Mouse (Mus musculus) megakaryocyte, embryonic 14.5 days (primary cell): ENCODE measurements at regions not wholly inside any gene's neighbourhood (a gene's known extent, or its start where the extent isn't known, plus 50 kb on each side); places are given as distances from the start of the nearest gene placed in this dataset.

Experiments used
- FLI1 ChIP-seq: IDR thresholded peaks from 2 replicates; pipeline ENCODE4 v1.6.1; 2012; ENCODE audit warnings: low read length, inconsistent platforms, mixed read lengths
- GATA1 ChIP-seq: IDR thresholded peaks from 3 replicates; pipeline ENCODE4 v1.6.1; 2012; ENCODE audit warnings: mixed read lengths, low read length, inconsistent platforms, borderline replicate concordance

DNA sequence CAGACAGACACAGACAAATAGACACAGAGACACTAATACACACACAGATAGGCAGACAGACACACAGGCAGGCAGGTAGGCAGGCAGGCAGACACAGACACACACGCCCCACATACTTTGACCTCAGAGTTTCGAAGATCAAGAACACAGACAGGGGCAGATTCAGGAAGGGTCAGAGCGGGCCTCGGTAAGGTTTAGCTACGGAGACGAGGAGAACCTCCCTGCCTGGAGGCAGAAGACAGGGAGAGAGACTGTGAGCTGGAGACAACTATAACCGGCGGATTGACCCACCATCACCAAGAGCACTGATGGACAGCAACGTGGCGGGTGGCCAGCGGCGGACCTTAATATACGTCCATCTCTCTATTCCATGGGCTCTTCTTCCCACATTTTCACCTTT is 50.1 kb upstream of the Foxp4 start:
- TF ChIP-seq GATA1 (no peak), FLI1 (no peak)
